Mouse (Mus musculus): ENCODE results near the gene Nt5c1a. TPM values are rescaled to one million over a fixed set of nuclear protein-coding genes. Genes with fewer than 3 reads are reported as not detected.

The Nt5c1a gene
- polyA plus RNA-seq, 1 experiment from 2014 or later, result not detected

DNA sequence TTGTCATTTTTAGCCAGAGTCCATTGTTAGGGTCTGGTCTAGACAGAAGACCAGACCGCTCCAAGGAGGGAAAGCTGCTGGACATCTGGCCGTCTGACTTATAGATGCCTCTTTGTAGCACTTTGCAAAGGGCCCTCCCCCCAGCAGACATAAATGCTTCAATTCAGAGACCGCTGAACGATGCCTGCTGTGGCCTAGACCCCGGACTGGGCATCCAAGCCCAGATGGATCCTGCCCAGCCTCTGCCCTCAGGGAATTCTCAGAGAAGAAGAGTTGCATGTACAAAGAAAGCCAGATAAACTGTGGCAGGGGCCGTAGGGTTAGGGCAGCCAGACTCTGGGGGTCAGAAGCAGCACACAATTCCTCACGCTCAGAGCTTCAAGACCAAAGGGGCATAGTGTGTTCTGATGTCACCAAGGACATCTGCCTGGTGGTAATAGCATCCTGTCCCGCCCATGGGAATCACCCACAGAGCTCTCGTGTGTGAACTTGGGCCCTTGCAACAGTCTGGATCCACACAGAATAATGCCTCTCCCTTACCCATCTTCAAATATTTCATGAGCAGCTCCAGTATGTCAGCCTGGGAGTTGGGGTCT is 34.6 kb downstream of the Nt5c1a start:
- H3K4me1 ChIP-seq, result peaks cover 31% of the 10 kb centered on the region
- H3K27me3 ChIP-seq, result peaks cover 48% of the 10 kb centered on the region
- 0 out of 2 replicates have a peak overlapping the region, but pooled peaks have one; percentile 5 for H3K4me2 ChIP-seq (replicated peaks)
- H3K9ac ChIP-seq, result no peak overlapping the region
- no peak overlapping the region for H3K27ac ChIP-seq
- WGBS, result 46% methylated on average over 9 of the region's 9 CpGs
- H3K4me3 ChIP-seq, result no peak overlapping the region
- no peaks in the 10 kb centered on the region for H3K9me3 ChIP-seq (replicated peaks)
- no peaks in the 10 kb centered on the region for H3K36me3 ChIP-seq
- no peak for ATAC-seq (ENCODE audit: low FRiP score)

- peaks cover 53% of the 10 kb centered on the region for H3K27me3 ChIP-seq
- no peak overlapping the region for H3K4me3 ChIP-seq
- H3K4me1 ChIP-seq, result peaks cover 31% of the 10 kb centered on the region
- 82% methylated on average over 13 of the region's 13 CpGs for WGBS
- no peak overlapping the region for H3K4me2 ChIP-seq (replicated peaks)
- H3K36me3 ChIP-seq, result no peaks in the 10 kb centered on the region
- no peak for ATAC-seq (ENCODE audit: low FRiP score)
- no peaks in the 10 kb centered on the region for H3K9me3 ChIP-seq (replicated peaks)
- H3K27ac ChIP-seq, result no peak overlapping the region
- no peak overlapping the region for H3K9ac ChIP-seq
Measured at GRCm38 (mm10) chr4:123236431-123237031, 35.2 kb downstream of the Nt5c1a start.

- H3K27ac ChIP-seq, result no peak overlapping the region; the same call in 1 of the 2 replicates
- no peaks in the 10 kb centered on the region for H3K9me3 ChIP-seq (replicated peaks)
- H3K9ac ChIP-seq, result no peak overlapping the region
- no peaks in the 10 kb centered on the region for H3K36me3 ChIP-seq
- peaks cover 48% of the 10 kb centered on the region for H3K27me3 ChIP-seq
- 60% methylated on average over 6 of the region's 6 CpGs for WGBS
- no peak for ATAC-seq (ENCODE audit: low FRiP score)
- peaks cover 31% of the 10 kb centered on the region for H3K4me1 ChIP-seq
- H3K4me3 ChIP-seq, result no peak overlapping the region
- H3K4me2 ChIP-seq (replicated peaks), result no peak overlapping the region
Measured at GRCm38 (mm10) chr4:123237386-123238266, 36.3 kb downstream of the Nt5c1a start.

- H3K27me3 ChIP-seq, result peaks cover 28% of the 10 kb centered on the region
- ATAC-seq (ENCODE audit: low FRiP score), result peak; percentile 65
- H3K36me3 ChIP-seq, result no peaks in the 10 kb centered on the region
- peak overlapping the region; percentile 61 for H3K4me2 ChIP-seq (replicated peaks)
- H3K9ac ChIP-seq, result peak overlapping the region; percentile 61
- peaks cover 22% of the 10 kb centered on the region for H3K4me1 ChIP-seq
- H3K9me3 ChIP-seq (replicated peaks), result no peaks in the 10 kb centered on the region
- peak overlapping the region; percentile 34 for H3K4me3 ChIP-seq
- peak overlapping the region; percentile 49; the same call in 1 of the 2 replicates for H3K27ac ChIP-seq
- WGBS, result 5% methylated on average over 52 of the region's 58 CpGs
Measured at GRCm38 (mm10) chr4:123239361-123240203, 38.3 kb downstream of the Nt5c1a start.

- Histone ChIP-seq H3K4me2 (replicated peaks) (no peak overlapping the region), H3K27ac (no peak overlapping the region), H3K9me3 (replicated peaks) (no peaks in the 10 kb centered on the region), H3K4me1 (peaks cover 6% of the 10 kb centered on the region), H3K4me3 (no peak overlapping the region), H3K27me3 (0 out of 2 replicates have a peak, but pooled peaks cover 2% of the 10 kb centered on the region), H3K36me3 (no peaks in the 10 kb centered on the region), H3K9ac (no peak overlapping the region)
- ATAC-seq (ENCODE audit: low FRiP score), result no peak
- WGBS, result 84% methylated on average over 7 of the region's 7 CpGs
Measured at GRCm38 (mm10) chr4:123246221-123246620, 44.9 kb downstream of the Nt5c1a start.

DNA sequence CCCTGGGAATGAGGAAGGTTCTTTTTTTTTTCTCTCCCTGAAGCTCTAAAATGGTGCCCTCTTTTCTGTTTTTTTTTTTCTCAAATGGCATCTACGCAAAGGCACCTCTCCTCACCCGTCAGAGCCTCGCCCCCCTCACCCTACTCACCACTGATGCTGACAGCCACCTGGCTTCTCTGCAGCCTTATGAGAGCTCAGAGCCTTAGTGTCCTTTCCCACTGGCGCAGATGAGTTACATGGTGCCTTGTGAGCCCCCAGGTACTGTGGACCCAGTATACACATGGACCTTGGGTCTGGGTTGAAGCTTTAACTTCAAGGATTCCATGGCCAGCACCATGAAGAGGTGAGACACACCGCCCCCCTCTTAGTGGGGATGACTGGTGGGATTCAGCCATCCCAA is 45.3 kb downstream of the Nt5c1a start:
- ATAC-seq (ENCODE audit: low FRiP score), result no peak
- H3K4me3 ChIP-seq, result no peak overlapping the region
- H3K4me1 ChIP-seq, result peaks cover 6% of the 10 kb centered on the region
- no peak overlapping the region for H3K27ac ChIP-seq
- no peaks in the 10 kb centered on the region for H3K9me3 ChIP-seq (replicated peaks)
- H3K4me2 ChIP-seq (replicated peaks), result no peak overlapping the region
- no peaks in the 10 kb centered on the region for H3K36me3 ChIP-seq
- 89% methylated on average over 5 of the region's 5 CpGs for WGBS
- H3K27me3 ChIP-seq, result no peaks in the 10 kb centered on the region
- no peak overlapping the region for H3K9ac ChIP-seq

DNA sequence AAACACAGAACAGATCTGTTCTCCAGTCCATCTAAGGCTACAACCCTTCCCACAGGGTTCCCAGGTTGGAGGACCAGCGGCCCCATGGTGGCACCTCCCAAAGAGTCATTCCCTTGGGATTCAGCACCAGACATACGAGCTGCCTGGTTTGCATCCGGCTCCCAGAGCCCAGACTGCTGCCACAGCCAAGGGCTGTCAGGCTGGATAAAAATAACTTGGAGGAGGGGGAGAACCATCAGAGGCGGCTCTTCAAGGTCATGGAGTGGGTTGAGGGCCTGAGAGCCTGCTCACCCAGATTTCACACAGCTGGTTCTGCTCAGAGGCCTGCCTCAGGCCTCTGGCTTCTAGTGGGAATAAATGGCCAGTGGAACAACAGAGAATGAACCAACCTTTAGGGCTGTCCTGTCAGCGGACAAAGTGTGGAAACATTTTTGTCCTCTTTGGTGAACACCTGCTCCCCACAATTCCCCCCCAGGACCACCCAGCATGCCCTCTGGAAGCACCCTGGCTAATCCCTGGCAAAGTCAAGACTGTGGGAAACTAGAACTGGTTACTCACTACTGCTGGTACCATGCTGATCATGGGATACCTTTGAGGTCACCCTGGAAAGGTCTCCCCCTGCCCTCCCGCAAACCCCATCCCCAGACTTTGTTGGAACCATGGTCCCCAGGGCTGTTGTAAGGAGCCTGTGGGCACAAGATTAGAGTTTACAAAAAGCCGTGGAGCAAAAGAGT is 46.0 kb downstream of the Nt5c1a start:
- no peak overlapping the region for H3K27ac ChIP-seq
- no peak overlapping the region for H3K9ac ChIP-seq
- WGBS, result 63% methylated on average over 7 of the region's 7 CpGs
- H3K4me3 ChIP-seq, result no peak overlapping the region
- H3K36me3 ChIP-seq, result no peaks in the 10 kb centered on the region
- H3K9me3 ChIP-seq (replicated peaks), result no peaks in the 10 kb centered on the region
- no peak overlapping the region for H3K4me2 ChIP-seq (replicated peaks)
- no peak for ATAC-seq (ENCODE audit: low FRiP score)
- peaks cover 8% of the 10 kb centered on the region for H3K4me1 ChIP-seq
- no peaks in the 10 kb centered on the region for H3K27me3 ChIP-seq

DNA sequence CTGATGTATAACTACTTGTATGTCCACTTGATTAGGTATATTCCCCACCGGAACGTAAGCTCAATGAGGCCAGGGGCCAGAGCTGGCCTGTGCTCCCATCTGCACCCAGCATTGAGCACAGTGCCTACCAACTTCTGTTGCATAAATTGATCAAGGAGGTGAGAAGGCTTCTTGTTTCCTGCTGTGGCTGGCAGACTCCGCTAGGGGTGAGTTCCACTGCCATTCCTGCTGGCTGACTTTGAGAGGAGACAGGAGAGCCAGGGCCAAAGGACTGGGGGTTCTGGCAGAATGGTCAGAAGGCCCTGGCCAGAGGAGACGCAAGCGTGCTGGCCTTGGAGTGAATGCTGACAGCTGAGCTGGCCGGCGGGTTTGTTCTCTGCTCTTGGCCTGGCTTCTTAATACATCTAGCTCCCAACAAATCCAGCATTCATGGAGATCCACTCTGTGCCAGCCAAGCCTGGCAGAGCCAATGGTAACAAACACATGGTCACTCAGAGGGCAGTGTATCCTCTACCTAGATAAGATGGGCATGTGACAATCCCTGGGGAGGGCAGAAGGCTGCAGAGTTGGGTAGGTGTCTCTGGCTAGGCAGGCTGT is 47.8 kb downstream of the Nt5c1a start:
- 81% methylated on average over 7 of the region's 7 CpGs for WGBS
- Histone ChIP-seq H3K9me3 (replicated peaks) (no peaks in the 10 kb centered on the region), H3K4me2 (replicated peaks) (no peak overlapping the region), H3K4me3 (no peak overlapping the region), H3K36me3 (no peaks in the 10 kb centered on the region), H3K27ac (no peak overlapping the region), H3K4me1 (peaks cover 9% of the 10 kb centered on the region), H3K27me3 (no peaks in the 10 kb centered on the region), H3K9ac (no peak overlapping the region)
- no peak for ATAC-seq (ENCODE audit: low FRiP score)

- 85% methylated on average over 5 of the region's 5 CpGs for WGBS
- no peaks in the 10 kb centered on the region for H3K36me3 ChIP-seq
- ATAC-seq (ENCODE audit: low FRiP score), result no peak
Measured at GRCm38 (mm10) chr4:123252214-123252613, 50.9 kb downstream of the Nt5c1a start.

GRCm38 (mm10) chr4:123254617-123255016 is 53.3 kb downstream of the Nt5c1a start:
- Histone ChIP-seq H3K4me3 (no peak overlapping the region), H3K4me1 (0 out of 2 replicates have a peak, but pooled peaks cover 4% of the 10 kb centered on the region), H3K27me3 (no peaks in the 10 kb centered on the region), H3K27ac (no peak overlapping the region), H3K9ac (no peak overlapping the region), H3K36me3 (no peaks in the 10 kb centered on the region), H3K9me3 (replicated peaks) (no peaks in the 10 kb centered on the region), H3K4me2 (replicated peaks) (no peak overlapping the region)
- no peak for ATAC-seq (ENCODE audit: low FRiP score)
- 22% methylated on average over 5 of the region's 5 CpGs for WGBS

More at GRCm38 (mm10) chr4:123252214-123252613, 50.9 kb downstream of the Nt5c1a start:
- Histone ChIP-seq H3K9ac (no peak overlapping the region), H3K9me3 (replicated peaks) (no peaks in the 10 kb centered on the region), H3K27ac (no peak overlapping the region), H3K4me2 (replicated peaks) (no peak overlapping the region), H3K4me1 (peaks cover 6% of the 10 kb centered on the region), H3K27me3 (no peaks in the 10 kb centered on the region), H3K4me3 (no peak overlapping the region)

Data from hindbrain, embryonic 12.5 days (tissue).